Mouse (Mus musculus) adrenal gland, postnatal 4 days (tissue): ENCODE data around the gene Apod. TPM values are rescaled to one million over a fixed set of nuclear protein-coding genes. Genes with fewer than 3 reads are reported as not detected.
"Not testable (repeated sequence)": the region's sequence is repeated elsewhere in the genome, so short reads cannot be mapped to it uniquely, and the experiment has no call there.

Experiments used
- DNase-seq, 2 experiments: peaks; one replicate each; pipeline ENCODE4 v3.0.0; 2021 to 2022; ENCODE audit warnings: low spot score in 2 of 2, mixed read lengths in 2 of 2
- long read RNA-seq, 2 experiments: library from polyadenylated mRNA; stranded (forward); transcript quantifications; one replicate each; pipeline ENCODE4 v2.0.0; 2021
- total RNA-seq, 2 experiments: library from RNA; stranded (reverse); gene quantifications; 2 replicates each; pipeline ENCODE4 v1.2.3; 2021

Apod gene
- total RNA-seq, result 1 to 10 TPM; 1.8 to 2.1 TPM
- long read RNA-seq, experiment 1, result 0 reads
- long read RNA-seq, experiment 2, result 0 reads

- DNase-seq, result no peak
These were observed at the start of gene Apod for GRCm38 (mm10) chr16:31314497-31315233. Gene Apod (minus strand): TSS chr16:31314808.

- no peak for DNase-seq
These were observed 49.3 kb upstream of the Apod start for GRCm38 (mm10) chr16:31363685-31364436.

- no peak for DNase-seq
These were observed 44.9 kb upstream of the Apod start for GRCm38 (mm10) chr16:31359542-31359941.

- no peak for DNase-seq
These were observed 44.4 kb upstream of the Apod start for GRCm38 (mm10) chr16:31358991-31359390.

GRCm38 (mm10) chr16:31358576-31358975 lies 44.0 kb upstream of the Apod start:
- DNase-seq, result no peak

GRCm38 (mm10) chr16:31355882-31356281 lies 41.3 kb upstream of the Apod start:
- no peak for DNase-seq

- peak; percentile 27 to 50 for DNase-seq
These were observed 40.0 kb upstream of the Apod start for GRCm38 (mm10) chr16:31354341-31355329.

- no peak for DNase-seq
These were observed 38.4 kb upstream of the Apod start for GRCm38 (mm10) chr16:31352996-31353395.

- peak in 1 of 2 experiments; percentile 32 for DNase-seq
These were observed 33.0 kb upstream of the Apod start for GRCm38 (mm10) chr16:31347581-31347980.

GRCm38 (mm10) chr16:31342966-31343365 lies 28.4 kb upstream of the Apod start:
- no peak for DNase-seq

GRCm38 (mm10) chr16:31342556-31342955 lies 27.9 kb upstream of the Apod start:
- no peak for DNase-seq

GRCm38 (mm10) chr16:31339332-31339731 lies 24.7 kb upstream of the Apod start:
- no peak for DNase-seq

GRCm38 (mm10) chr16:31337956-31338355 lies 23.3 kb upstream of the Apod start:
- DNase-seq, result no peak

- DNase-seq, result no peak
These were observed 20.2 kb upstream of the Apod start for GRCm38 (mm10) chr16:31334796-31335195.

GRCm38 (mm10) chr16:31332586-31332985 lies 18.0 kb upstream of the Apod start:
- no peak for DNase-seq

GRCm38 (mm10) chr16:31330970-31331369 lies 16.4 kb upstream of the Apod start:
- not testable (repeated sequence) for DNase-seq

GRCm38 (mm10) chr16:31329668-31330067 lies 15.1 kb upstream of the Apod start:
- no peak for DNase-seq

- DNase-seq, result no peak
These were observed 13.3 kb upstream of the Apod start for GRCm38 (mm10) chr16:31327891-31328290.

GRCm38 (mm10) chr16:31327430-31327829 lies 12.8 kb upstream of the Apod start:
- no peak for DNase-seq

GRCm38 (mm10) chr16:31326679-31327078 lies 12.1 kb upstream of the Apod start:
- DNase-seq, result no peak

GRCm38 (mm10) chr16:31325966-31326365 lies 11.4 kb upstream of the Apod start:
- no peak for DNase-seq
